Mouse (Mus musculus) MEL (cell line): ENCODE results near the gene Cadps2. TPM values are rescaled to one million over a fixed set of nuclear protein-coding genes. Genes with fewer than 3 reads are reported as not detected.

Experiments
- DNase-seq: peaks from one replicate; pipeline ENCODE4 v3.0.0; 2011; ENCODE audit warnings: low read depth, low spot score
- H3K27ac ChIP-seq: 2 replicates; pipeline ENCODE4 v1.5.1; 2012; ENCODE audit warnings: low read depth, mild to moderate bottlenecking, control low read depth, low read length, moderate library complexity; ENCODE audit not compliant: control insufficient read depth
- H3K27me3 ChIP-seq, 2 experiments: fragments of 150-350 bp in 1 of 2; sonication (generic) in 1 of 2; 2 replicates each; pipeline ENCODE4 v1.6.1; 2012; ENCODE audit warnings: low read length in 2 of 2, mild to moderate bottlenecking in 2 of 2, improper control_type of control experiment in 1 of 2, moderate library complexity in 1 of 2; ENCODE audit not compliant: insufficient read depth in 2 of 2, control insufficient read depth in 1 of 2
- H3K36me3 ChIP-seq, 2 experiments: 2 replicates each; pipeline ENCODE4 v1.6.1; 2012 to 2014; ENCODE audit warnings: low read length in 2 of 2, improper control_type of control experiment in 1 of 2, inconsistent platforms in 1 of 2, mild to moderate bottlenecking in 1 of 2; ENCODE audit not compliant: insufficient read depth in 2 of 2, control insufficient read depth in 1 of 2
- H3K4me1 ChIP-seq, 2 experiments: fragments of 150-350 bp in 1 of 2; sonication (generic) in 1 of 2; 2 replicates each; pipeline ENCODE4 v1.6.1; 2012; ENCODE audit warnings: low read length in 2 of 2, improper control_type of control experiment in 1 of 2, mild to moderate bottlenecking in 1 of 2; ENCODE audit not compliant: insufficient read depth in 2 of 2, control insufficient read depth in 1 of 2
- H3K4me3 ChIP-seq, 2 experiments: fragments of 150-350 bp in 1 of 2; sonication (generic) in 1 of 2; 2 replicates each; pipeline ENCODE4 v1.5.1; 2012; ENCODE audit warnings: low read depth in 2 of 2, low read length in 2 of 2, mild to moderate bottlenecking in 2 of 2, moderate library complexity in 2 of 2, control low read depth in 1 of 2, improper control_type of control experiment in 1 of 2; ENCODE audit not compliant: control insufficient read depth in 1 of 2, insufficient read depth in 1 of 2
- H3K79me2 ChIP-seq: 2 replicates; pipeline ENCODE4 v1.6.1; 2012; ENCODE audit warnings: mild to moderate bottlenecking, low read length, moderate library complexity; ENCODE audit not compliant: control insufficient read depth, poor library complexity, insufficient read depth
- H3K9ac ChIP-seq: 2 replicates; pipeline ENCODE4 v1.6.1; 2012; ENCODE audit warnings: low read depth, mild to moderate bottlenecking, control low read depth, low read length, moderate library complexity; ENCODE audit not compliant: control insufficient read depth, poor library complexity, severe bottlenecking
- H3K9me3 ChIP-seq: fragments of 150-350 bp; sonication (generic); replicated peaks from 2 replicates; pipeline ENCODE4 v1.6.1; 2012; ENCODE audit warnings: mild to moderate bottlenecking, low read length, improper control_type of control experiment, moderate library complexity; ENCODE audit not compliant: insufficient read depth
- CHD1 ChIP-seq: IDR thresholded peaks from 2 replicates; pipeline ENCODE4 v1.6.1; 2012; ENCODE audit warnings: low read depth, mild to moderate bottlenecking, inconsistent platforms, low read length, improper control_type of control experiment
- EP300 ChIP-seq, 2 experiments: IDR thresholded peaks; 2 replicates each; pipeline ENCODE4 v1.6.1; 2011; ENCODE audit warnings: improper control_type of control experiment in 2 of 2, low read length in 2 of 2, low read depth in 1 of 2, mild to moderate bottlenecking in 1 of 2
- ETS1 ChIP-seq: IDR thresholded peaks from 2 replicates; pipeline ENCODE4 v1.6.1; 2012; ENCODE audit warnings: low read depth, mild to moderate bottlenecking, inconsistent platforms, low read length, improper control_type of control experiment, moderate library complexity
- GATA1 ChIP-seq: IDR thresholded peaks from 2 replicates; pipeline ENCODE4 v1.6.1; 2011; ENCODE audit warnings: low read depth, low read length, improper control_type of control experiment
- HCFC1 ChIP-seq: IDR thresholded peaks from 2 replicates; pipeline ENCODE4 v1.6.1; 2012; ENCODE audit warnings: low read depth, mild to moderate bottlenecking, inconsistent platforms, low read length, improper control_type of control experiment, moderate library complexity
- KAT2A ChIP-seq: conservative IDR thresholded peaks from 2 replicates; pipeline ENCODE4 v1.6.1; 2012; ENCODE audit warnings: low read depth, low read length, improper control_type of control experiment, inconsistent platforms
- MAFK ChIP-seq: IDR thresholded peaks from 2 replicates; pipeline ENCODE4 v1.6.1; 2011; ENCODE audit warnings: low read depth, mild to moderate bottlenecking, low read length, improper control_type of control experiment, borderline replicate concordance
- MAZ ChIP-seq: IDR thresholded peaks from 2 replicates; pipeline ENCODE4 v1.6.1; 2012; ENCODE audit warnings: low read depth, mild to moderate bottlenecking, inconsistent platforms, low read length, improper control_type of control experiment
- MXI1 ChIP-seq: IDR thresholded peaks from 2 replicates; pipeline ENCODE4 v1.6.1; 2011; ENCODE audit warnings: mild to moderate bottlenecking, low read depth, low read length, improper control_type of control experiment
- MYB ChIP-seq: IDR thresholded peaks from 2 replicates; pipeline ENCODE4 v1.6.1; 2011; ENCODE audit warnings: mild to moderate bottlenecking, low read depth, low read length, improper control_type of control experiment
- POLR2A ChIP-seq, 2 experiments: IDR thresholded peaks; 2 replicates each; pipeline ENCODE4 v1.6.1; 2011 to 2012; ENCODE audit warnings: low read length in 2 of 2, mild to moderate bottlenecking in 2 of 2, control low read depth in 1 of 2, improper control_type of control experiment in 1 of 2, low read depth in 1 of 2, moderate library complexity in 1 of 2; ENCODE audit not compliant: control insufficient read depth in 1 of 2, insufficient read depth in 1 of 2, poor library complexity in 1 of 2
- POLR2AphosphoS2 ChIP-seq: IDR thresholded peaks from 2 replicates; pipeline ENCODE4 v1.6.1; 2011; ENCODE audit warnings: low read length, improper control_type of control experiment
- POLR2AphosphoS5 ChIP-seq: IDR thresholded peaks from 2 replicates; pipeline ENCODE4 v1.6.1; 2012; ENCODE audit warnings: low read depth, borderline replicate concordance, mild to moderate bottlenecking, inconsistent platforms, low read length, moderate library complexity, mixed read lengths
- RAD21 ChIP-seq: IDR thresholded peaks from 2 replicates; pipeline ENCODE4 v1.6.1; 2011; ENCODE audit warnings: mild to moderate bottlenecking, low read depth, low read length, improper control_type of control experiment
- RCOR1 ChIP-seq: IDR thresholded peaks from 2 replicates; pipeline ENCODE4 v1.6.1; 2012; ENCODE audit warnings: low read depth, mild to moderate bottlenecking, inconsistent platforms, low read length, improper control_type of control experiment
- SIN3A ChIP-seq: IDR thresholded peaks from 2 replicates; pipeline ENCODE4 v1.6.1; 2012; ENCODE audit warnings: low read length, improper control_type of control experiment, inconsistent platforms
- SMC3 ChIP-seq: IDR thresholded peaks from 2 replicates; pipeline ENCODE4 v1.6.1; 2011; ENCODE audit warnings: low read depth, low read length, improper control_type of control experiment
- TAL1 ChIP-seq: IDR thresholded peaks from 2 replicates; pipeline ENCODE4 v1.6.1; 2012; ENCODE audit warnings: mild to moderate bottlenecking, inconsistent platforms, low read length, moderate library complexity, mixed read lengths
- TBP ChIP-seq: IDR thresholded peaks from 2 replicates; pipeline ENCODE4 v1.8.0; 2011; ENCODE audit warnings: low read depth, low read length, improper control_type of control experiment
- UBTF ChIP-seq: IDR thresholded peaks from 2 replicates; pipeline ENCODE4 v1.6.1; 2012; ENCODE audit warnings: low read depth, mild to moderate bottlenecking, inconsistent platforms, low read length, improper control_type of control experiment, moderate library complexity, borderline replicate concordance; ENCODE audit not compliant: insufficient read depth
- USF1 ChIP-seq: IDR thresholded peaks from 2 replicates; pipeline ENCODE4 v1.6.1; 2014; ENCODE audit warnings: low read depth, mild to moderate bottlenecking, inconsistent platforms, low read length, improper control_type of control experiment, moderate library complexity
- USF2 ChIP-seq, 2 experiments: IDR thresholded peaks; 2 replicates each; pipeline ENCODE4 v1.6.1; 2011 to 2012; ENCODE audit warnings: improper control_type of control experiment in 2 of 2, low read length in 2 of 2, borderline replicate concordance in 1 of 2, inconsistent platforms in 1 of 2, low read depth in 1 of 2, mild to moderate bottlenecking in 1 of 2; ENCODE audit not compliant: insufficient read depth in 1 of 2
- ZC3H11A ChIP-seq: IDR thresholded peaks from 2 replicates; pipeline ENCODE4 v1.6.1; 2012; ENCODE audit warnings: low read depth, mild to moderate bottlenecking, inconsistent platforms, low read length, improper control_type of control experiment
- ZKSCAN1 ChIP-seq: IDR thresholded peaks from 2 replicates; pipeline ENCODE4 v1.6.1; 2012; ENCODE audit warnings: low read depth, mild to moderate bottlenecking, inconsistent platforms, low read length, improper control_type of control experiment, moderate library complexity
- ZMIZ1 ChIP-seq: IDR thresholded peaks from 2 replicates; pipeline ENCODE4 v1.6.1; 2012; ENCODE audit warnings: low read depth, mild to moderate bottlenecking, inconsistent platforms, low read length, improper control_type of control experiment, moderate library complexity
- ZNF384 ChIP-seq: IDR thresholded peaks from 2 replicates; pipeline ENCODE4 v1.6.1; 2012; ENCODE audit warnings: low read depth, mild to moderate bottlenecking, inconsistent platforms, low read length, improper control_type of control experiment
- polyA plus RNA-seq, 2 experiments: library from polyadenylated mRNA; stranded (reverse) in 1 of 2; unstranded in 1 of 2; fragments of >175 nt in 1 of 2; fragments of >200 nt in 1 of 2; gene quantifications; 2 replicates each; pipeline versions ENCODE4 v1.2.1 to v1.2.4; 2012; ENCODE audit warnings: low replicate concordance in 2 of 2, low read depth in 1 of 2; ENCODE audit not compliant: insufficient read length in 2 of 2, insufficient read depth in 1 of 2, missing spikeins in 1 of 2
- total RNA-seq: library from RNA; depleted of rRNA; stranded (reverse); fragments of 300-350 nt; gene quantifications from 2 replicates; pipeline ENCODE4 v1.2.3, GENCODE M21; 2012

Gene Cadps2
- total and polyA plus RNA-seq, 3 experiments, result not detected

DNA sequence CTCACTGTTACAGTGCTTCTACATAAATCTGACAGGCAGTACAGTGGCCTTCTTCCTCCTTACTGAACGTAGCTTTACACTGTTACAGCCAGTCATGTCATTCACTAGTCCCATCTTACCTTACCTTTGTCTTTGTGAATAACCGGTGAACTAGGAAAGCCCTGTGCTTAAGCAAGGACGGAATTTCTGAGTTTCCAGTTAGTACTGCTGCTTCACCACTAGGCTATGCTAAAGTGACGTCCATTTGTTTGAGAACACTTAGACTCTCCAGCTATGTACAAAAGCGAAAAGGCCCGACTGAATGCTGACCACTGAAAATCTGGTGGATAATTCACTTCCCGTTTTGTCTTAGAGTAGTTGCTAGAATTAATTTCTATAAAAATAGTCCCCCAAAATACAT, 347.4 kb downstream of the Cadps2 start:
- H3K27ac ChIP-seq, result no peak overlapping the region
- no peaks in the 10 kb centered on the region for H3K79me2 ChIP-seq
- H3K9ac ChIP-seq, result no peak overlapping the region
- H3K9me3 ChIP-seq, result no peaks in the 10 kb centered on the region
- H3K4me3 ChIP-seq, result no peak overlapping the region
- TF ChIP-seq GATA1 (no peak), USF1 (no peak), TAL1 (no peak), ZC3H11A (no peak), RAD21 (no peak), SIN3A (no peak), TBP (no peak), POLR2AphosphoS2 (no peak), POLR2A (IDR thresholded peaks at IDR 0.05; ENCODE audit: control insufficient read depth in 1 of 2, insufficient read depth in 1 of 2, low read depth in 1 of 2, low read length in 2 of 2, poor library complexity in 1 of 2) (no peak), CHD1 (no peak), MAZ (no peak), UBTF (no peak), RCOR1 (no peak), ETS1 (no peak), EP300 (IDR thresholded peaks at IDR 0.05; ENCODE audit: low read depth in 1 of 2, low read length in 2 of 2) (no peak), MXI1 (no peak), HCFC1 (no peak), POLR2AphosphoS5 (no peak), USF2 (IDR thresholded peaks at IDR 0.05; ENCODE audit: borderline replicate concordance in 1 of 2, insufficient read depth in 1 of 2, low read depth in 1 of 2, low read length in 2 of 2) (no peak), ZKSCAN1 (no peak)
- H3K4me1 ChIP-seq, result no peaks in the 10 kb centered on the region
- H3K27me3 ChIP-seq, result no peaks in the 10 kb centered on the region
- DNase-seq, result no peak
- no peaks in the 10 kb centered on the region for H3K36me3 ChIP-seq

DNA sequence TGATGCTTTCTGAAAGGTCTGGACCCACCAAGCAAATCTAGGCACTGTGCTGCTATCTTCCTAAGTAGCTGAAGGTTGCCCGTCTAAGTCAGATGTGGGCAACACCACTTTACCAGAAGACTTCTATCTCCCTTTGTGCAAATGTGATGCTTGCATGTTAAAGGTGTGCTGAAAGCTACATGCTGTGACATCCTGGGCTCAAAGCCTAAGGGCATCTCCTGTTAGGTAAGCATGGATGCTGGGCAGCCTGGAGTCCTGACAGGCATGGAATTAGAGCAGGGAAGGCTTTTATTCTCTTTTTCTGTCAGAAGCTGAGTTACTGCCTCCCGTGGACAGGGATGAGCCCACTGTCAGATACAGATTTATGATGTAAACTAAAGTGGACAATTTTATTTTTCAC, 348.8 kb downstream of the Cadps2 start:
- no peak overlapping the region for H3K27ac ChIP-seq
- no peaks in the 10 kb centered on the region for H3K9me3 ChIP-seq
- H3K4me3 ChIP-seq, result no peak overlapping the region
- no peaks in the 10 kb centered on the region for H3K4me1 ChIP-seq
- H3K79me2 ChIP-seq, result no peaks in the 10 kb centered on the region
- DNase-seq, result no peak
- TF ChIP-seq MAFK (no peak), TBP (no peak), ZNF384 (no peak), GATA1 (no peak), EP300 (IDR thresholded peaks at IDR 0.05; ENCODE audit: low read depth in 1 of 2, low read length in 2 of 2) (no peak), MYB (no peak), ZMIZ1 (no peak), HCFC1 (no peak), MXI1 (no peak), SMC3 (no peak), ZKSCAN1 (no peak), KAT2A (no peak), POLR2AphosphoS2 (no peak), POLR2A (IDR thresholded peaks at IDR 0.05; ENCODE audit: control insufficient read depth in 1 of 2, insufficient read depth in 1 of 2, low read depth in 1 of 2, low read length in 2 of 2, poor library complexity in 1 of 2) (no peak), RAD21 (no peak)
- H3K36me3 ChIP-seq, result no peaks in the 10 kb centered on the region
- H3K9ac ChIP-seq, result no peak overlapping the region
- no peaks in the 10 kb centered on the region for H3K27me3 ChIP-seq
